Mouse (Mus musculus): ENCODE measurements around the gene A630001G21Rik.

The A630001G21Rik gene

DNA sequence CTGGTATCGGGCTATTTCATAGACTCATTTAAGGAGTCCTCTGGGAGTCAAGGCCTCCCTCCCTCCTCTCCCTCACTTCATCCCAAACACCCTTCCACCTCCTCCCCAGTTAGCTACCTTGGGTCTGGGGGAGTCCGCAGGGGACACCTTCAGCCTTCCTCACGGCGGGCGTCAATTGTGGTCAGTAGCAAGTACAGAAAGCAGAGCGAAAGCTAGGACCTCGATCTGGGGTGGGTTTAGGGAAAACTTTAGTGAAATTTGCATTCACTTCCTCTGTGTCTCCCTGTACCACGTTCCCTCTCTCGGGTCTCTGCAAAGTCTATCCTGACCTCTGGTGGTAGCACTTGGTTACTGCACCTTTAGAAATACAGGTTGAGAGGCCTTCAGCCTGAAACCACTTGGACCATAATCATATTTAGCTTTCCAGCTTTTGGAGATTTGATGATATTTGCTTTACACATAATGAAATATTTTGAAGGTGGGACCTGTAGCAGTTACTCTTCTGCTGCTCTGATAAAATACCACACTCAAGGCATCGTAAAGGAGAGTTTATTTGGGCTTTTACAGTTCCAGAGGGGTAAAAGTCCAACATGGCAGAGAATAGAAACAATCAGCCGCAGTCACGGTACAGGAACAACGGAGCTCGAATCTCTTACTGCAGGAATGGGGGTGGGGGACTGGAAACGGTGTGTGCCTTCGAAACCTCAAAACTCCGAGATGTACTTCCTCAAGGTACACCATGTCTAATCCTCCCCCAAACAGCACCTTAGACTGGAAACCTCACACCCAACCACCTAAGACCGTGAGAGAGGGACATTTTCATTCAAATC lies 41.9 kb downstream of the A630001G21Rik start:
- intact Hi-C loops (cut with DNase I): loop anchor here (5.0 kb wide), 2 partner anchors 106 to 154 kb away; no protein-coding TSS in a partner anchor

DNA sequence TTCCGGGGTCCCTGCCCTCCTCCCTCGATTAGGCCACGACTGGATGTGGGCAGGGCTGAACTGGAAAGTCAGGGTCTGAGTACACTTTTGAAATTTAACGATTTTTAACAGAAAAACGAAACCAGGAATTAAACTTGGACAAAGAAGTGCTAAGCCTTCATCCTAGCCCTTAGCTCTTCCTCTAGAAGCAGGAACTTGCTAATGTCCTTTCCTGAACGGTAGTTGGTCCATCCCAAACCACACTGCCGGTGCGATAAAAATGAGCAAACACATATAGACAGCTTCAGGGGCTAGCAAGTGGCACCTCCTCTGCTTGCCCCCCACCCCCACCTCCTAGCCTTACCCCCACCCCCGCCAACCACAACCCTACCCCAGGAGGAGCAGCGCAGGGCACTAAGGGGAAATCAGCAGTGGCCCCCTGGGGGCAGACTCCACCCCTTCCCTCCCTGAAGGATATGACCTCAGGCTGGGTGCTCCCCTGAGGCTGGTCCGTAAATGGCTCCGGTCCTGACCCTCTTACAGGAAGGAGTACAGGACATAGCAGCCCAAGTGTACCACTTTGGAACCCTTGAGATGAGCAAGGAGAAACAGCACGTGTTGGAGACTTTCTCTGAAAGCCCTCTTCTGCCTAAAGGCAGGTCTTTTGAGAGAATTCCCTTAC lies 42.9 kb downstream of the A630001G21Rik start:
- intact Hi-C loops (cut with DNase I): loop anchor here (5.0 kb wide), 2 partner anchors 107 to 153 kb away; no protein-coding TSS in a partner anchor

DNA sequence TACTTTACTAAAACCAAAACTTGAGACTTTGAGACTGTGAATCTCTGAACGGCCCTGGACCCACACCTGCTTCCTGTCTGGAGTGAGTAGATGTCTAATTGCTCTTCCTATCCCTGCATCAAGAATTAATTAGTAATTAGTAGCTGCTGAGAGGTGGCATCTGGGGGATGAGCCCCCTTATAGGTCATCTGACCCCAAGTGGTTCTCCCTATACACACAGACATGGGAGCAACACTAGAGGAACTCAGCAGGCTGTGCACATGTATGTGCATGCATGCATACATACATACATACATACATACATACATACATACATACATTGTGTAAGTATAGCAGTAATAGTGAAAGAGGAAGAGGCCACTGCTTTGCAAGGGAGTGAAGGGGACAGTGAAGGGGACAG lies 43.9 kb downstream of the A630001G21Rik start:
- intact Hi-C loops (cut with DNase I): no loop called here

DNA sequence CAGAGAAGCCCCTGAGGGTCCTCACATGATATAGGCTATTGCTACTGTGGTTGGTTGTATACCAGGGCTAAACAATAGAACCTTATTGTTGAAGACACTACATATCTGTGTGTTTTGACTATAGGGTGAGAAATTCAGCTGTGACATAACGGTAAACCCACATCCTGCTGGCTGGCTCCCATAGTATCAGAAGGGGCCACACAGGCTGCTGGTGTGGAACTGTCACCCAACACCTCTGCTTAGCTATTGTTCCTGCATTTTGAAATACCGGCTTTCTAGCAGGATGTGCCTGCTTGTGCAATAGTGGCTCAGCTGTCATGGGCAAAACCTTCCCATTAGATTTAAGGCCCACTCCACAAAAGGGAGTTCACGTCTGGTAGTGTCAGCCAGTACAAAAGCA lies 45.9 kb downstream of the A630001G21Rik start:
- intact Hi-C loops (cut with DNase I): no loop called here

DNA sequence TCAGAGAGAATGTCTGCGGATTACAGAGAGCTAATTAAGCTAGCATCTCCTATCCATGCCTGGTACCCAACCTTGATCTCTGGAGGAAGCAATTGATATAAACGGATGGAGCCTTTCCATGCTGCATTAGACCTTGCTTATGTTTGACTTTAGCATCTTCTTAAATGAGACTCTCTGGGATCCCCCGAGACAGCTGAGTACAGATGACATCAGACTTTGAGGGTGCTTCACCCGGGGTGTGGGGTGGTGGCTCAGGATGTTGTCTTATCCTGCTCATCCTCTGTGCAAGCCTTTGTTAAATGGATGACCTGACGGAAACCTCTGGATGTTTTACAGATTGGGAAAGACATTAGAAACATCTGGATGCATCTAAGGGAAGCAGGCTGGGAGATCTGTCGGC lies 48.0 kb downstream of the A630001G21Rik start:
- intact Hi-C loops (cut with DNase I): no loop called here

DNA sequence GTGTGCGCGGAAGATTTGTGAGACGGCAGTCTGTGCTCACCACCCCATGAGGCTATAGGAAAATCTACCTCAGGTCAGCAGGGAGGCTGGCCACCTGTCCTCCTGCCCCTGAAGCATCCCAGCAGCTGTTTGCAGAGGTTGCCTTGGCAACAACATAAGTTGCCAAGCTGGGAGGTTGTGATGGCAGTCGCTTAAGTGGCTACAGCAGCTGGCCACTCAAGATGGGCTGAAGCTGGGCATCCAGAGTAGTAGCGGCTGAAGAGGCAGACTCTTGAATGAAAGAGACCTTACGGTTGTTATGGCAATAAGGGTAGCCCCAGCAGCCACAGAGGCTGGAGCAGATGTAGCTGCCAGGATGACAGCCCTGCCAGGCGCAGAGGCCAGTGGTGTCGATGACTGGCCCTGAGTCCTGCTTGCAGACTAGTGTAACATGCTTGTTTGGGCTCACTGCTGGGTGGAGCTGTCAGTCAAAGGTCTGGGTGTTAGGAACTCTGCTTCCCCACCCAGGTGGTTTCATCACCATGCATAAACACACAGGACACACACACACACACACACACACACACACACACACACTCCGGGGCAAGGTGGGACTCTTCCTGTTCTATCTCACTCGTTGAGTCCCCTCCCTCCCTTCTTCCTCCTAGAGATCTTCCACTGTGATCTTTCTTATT lies 58.1 kb downstream of the A630001G21Rik start:
- intact Hi-C loops (cut with DNase I): no loop called here

DNA sequence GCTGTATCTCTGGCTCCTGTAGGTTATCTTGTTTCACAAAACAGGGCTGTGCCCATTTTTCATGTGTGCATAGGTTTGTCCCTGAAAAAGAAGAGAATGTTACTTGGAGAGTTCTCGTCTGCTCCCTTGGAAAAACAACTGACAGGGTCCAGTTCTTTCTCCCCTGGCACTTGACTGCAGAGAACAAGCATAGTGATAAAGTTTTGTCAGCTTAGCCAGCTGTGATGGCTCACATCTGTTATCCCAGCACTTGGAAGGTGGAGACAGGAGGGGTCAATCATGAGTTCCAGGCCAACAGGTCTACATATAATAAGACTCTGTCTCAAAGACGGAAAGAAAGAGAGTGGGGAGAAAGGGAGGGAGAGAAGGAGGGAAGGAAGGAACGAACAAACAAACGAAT lies 59.4 kb downstream of the A630001G21Rik start:
- intact Hi-C loops (cut with DNase I): no loop called here

DNA sequence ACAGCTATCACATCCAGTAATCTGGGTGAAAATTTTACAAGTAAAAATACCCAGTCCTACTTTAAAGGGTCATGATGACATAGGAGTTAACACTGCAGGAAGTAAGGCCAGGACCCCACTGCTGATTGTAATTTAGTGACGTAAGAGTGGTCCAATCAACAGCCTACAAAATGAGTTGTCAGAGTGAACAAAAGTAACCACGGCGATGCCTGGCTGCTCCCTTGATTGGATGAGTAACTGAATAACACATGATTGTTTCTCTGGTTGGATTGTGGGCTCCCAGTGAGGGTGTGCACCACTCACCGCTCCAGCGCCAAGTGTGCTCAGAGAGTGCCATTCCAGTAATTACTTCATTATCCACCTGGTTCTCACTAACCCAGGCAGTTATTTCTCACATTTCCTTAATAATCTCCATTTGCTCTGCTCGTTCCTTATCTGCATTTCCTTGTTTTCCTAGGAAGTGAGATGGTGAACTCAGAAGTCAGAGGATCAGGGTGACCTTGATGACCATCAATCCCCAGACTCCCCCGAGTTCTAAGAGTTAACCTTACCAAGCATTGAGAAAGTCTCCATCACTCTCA lies 61.9 kb downstream of the A630001G21Rik start:
- intact Hi-C loops (cut with DNase I): no loop called here

DNA sequence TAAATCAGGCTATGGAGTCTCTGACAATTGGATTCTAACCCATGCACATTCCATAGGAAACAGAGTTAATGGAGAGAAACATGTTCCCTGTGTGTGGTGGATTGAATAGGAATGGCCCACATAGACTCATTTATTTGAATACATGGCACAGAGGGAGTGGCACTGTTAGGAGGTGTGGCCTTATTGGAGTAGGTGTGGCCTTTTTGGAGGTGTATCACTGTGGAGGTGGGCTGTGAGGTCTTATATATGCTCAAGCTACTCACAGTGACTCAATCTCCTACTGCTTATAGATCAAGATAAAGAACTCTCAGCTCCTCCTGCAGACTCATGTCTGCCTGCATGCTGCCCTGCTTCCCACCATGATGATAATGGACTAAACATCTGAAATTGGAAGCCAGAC lies 63.9 kb downstream of the A630001G21Rik start:
- intact Hi-C loops (cut with DNase I): no loop called here

DNA sequence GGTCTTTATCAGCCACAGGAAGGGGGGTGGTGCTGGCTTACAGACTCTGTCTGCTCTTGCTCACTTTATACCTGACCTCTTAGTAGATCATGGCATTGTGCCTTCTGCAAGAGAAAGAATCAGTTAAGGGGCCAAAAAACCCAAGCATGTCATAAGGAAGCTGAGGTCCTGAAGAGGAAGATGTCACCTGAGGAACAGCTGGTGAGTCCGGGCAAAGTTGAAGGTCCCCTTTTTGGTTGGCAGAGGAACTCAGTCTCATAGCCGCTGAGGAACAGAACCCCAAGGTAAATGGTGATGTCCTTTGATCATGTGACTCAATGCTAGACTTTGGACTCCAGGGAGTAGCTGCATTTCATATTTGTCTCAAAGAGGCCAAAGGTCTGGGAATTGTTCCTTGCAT lies 71.7 kb downstream of the A630001G21Rik start:
- intact Hi-C loops (cut with DNase I): no loop called here

DNA sequence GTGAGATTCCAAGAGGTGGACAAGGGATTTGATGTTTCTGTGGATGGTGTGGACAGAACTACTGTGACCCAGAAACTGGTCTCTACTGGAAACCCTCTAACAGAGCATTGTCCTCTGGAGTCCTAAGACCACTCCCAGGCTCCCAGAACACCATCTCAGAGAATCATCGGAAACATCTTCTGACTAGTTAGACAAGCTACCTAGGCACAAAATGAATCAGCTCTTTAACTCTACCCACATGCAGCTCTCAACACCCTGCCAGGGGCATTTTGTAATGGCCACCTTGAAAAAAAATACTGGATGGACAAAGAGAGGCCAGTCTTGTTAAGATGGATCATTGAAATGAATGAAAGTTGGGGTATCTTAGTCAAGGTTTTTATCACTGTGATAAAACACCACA lies 72.9 kb downstream of the A630001G21Rik start:
- intact Hi-C loops (cut with DNase I): no loop called here

DNA sequence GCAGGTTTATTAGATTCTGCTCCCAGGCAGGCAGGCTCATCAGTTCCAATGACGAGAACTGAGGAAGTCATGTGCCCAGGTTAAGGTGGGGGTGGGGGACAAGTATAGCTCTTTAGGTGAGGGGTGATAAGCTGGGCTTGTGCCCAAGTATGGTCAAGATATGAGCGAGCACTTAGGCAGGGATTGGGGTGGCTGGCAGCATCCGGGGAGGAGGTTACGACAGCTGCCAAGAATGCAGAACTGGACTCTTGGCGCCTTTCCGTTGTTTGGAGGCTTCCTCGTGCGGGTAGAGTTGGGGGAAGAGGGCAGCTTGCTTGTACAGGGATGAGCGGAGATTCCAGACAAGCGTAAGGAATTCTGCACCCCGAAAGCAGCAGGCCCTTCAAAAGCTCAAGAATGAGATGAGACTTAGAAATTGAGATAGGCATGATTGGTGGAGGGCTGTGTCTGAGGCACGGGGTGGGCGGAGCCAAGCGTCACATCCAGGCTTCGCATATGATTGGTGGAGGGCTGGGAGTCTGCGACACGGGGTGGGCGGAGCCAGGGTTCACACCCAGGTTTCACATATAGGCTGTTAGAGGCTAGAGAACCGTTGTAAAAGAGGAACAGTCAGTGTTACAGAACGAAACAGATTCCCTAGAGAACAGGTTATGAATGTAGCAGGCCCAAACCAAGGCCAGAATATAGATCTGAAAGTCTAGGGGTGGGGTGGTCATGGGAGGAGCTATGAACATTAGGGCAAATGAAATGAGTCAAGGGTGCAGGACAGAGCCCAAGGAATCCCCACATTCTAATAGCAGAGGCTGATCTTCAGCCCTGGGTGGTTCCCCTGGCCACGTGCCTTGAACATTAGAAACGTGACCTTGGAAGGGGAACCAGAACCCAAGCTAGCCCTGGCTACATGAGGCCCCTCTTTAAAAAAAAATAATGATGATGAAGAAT lies 74.9 kb downstream of the A630001G21Rik start:
- intact Hi-C loops (cut with DNase I): no loop called here

DNA sequence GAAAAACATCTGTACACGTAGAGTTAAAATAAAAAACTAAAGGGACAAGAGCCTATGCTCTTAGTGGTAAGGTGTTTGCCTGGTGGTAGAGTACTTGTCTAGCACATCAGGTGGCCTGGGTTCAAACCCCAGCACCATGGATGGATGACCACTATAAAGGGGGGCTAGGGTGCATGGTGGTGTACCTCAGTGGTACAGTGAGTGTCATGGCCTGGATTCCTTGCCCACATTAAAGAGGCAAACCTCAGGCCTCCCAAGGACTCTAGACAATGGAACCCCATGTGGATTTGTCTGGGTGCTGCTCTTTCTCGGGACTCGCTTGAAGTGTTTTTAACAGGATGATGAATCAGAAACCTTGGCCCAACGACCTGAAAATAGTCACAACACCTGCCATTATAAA lies 75.9 kb downstream of the A630001G21Rik start:
- intact Hi-C loops (cut with DNase I): no loop called here

DNA sequence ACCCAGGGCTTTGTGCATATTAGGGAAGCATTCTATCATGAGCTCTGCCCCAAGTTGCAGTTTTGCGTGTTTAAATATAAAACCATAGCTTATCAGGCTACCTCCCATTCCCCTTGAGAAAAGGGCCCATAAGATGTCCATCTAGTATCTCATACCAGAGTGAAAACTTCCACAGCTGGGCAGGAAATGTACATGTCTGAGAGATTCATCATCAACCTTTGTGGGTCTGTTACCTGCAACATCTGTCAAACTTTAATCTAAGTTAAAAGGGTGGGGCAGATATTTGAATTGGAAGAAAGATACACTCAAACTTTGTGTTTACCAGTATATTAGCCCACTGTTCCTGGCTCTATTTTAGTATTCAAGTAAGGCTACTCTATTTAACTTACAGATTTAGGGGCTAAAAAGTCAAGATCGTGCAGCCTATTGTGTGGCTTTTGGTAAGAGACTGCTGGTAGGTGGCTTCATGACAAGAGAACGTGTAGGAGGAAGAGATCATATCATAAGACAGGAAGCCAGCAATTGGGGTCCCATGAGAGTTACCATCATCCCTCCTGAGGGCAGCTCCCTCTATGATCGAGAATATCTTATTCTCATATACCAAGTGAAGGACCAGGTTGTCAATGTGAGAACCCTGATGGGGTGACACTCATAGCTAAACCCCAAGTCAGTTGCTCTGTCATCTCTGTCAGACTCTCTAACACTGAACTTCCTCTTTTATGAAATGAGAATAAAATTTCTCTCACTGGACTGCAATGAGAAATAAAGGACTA lies 80.5 kb downstream of the A630001G21Rik start:
- intact Hi-C loops (cut with DNase I): no loop called here

DNA sequence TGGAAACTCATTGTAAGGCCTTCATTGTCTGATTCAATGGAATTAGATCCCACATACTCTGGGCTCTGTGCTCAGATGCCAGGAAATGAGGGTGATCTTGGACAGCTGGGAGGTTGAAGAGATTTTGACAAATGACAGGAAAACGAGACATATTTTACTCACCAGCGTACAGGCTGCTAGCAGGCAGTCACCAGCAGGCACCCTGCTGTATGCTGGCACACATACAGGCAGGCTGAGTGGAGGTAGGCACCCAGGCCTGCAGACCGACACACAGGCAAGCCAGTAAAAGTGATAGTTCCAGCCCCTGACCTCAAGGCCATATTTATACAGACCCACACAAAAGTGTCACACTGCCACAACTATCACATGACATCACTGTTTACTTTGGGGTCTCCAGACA lies 82.8 kb downstream of the A630001G21Rik start:
- intact Hi-C loops (cut with DNase I): no loop called here

DNA sequence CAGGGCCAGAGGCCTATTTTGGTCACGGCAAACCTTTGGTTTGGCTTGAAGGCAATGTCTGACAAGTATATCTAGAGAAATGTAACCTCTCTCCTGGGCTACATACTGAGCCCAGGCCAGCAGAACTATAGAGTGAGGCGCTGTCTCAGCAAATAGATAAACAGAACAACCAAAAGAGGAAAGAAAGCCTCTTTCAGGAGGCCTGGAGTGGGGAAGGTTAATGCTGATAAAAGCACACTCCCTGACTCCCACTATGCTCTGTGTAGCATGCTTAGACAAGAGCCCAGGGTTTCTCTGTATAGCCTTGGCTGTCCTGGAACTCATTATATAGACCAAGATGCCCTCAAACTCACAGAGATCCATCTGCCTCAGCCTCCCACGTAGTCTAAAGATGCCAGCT lies 85.2 kb downstream of the A630001G21Rik start:
- intact Hi-C loops (cut with DNase I): no loop called here

DNA sequence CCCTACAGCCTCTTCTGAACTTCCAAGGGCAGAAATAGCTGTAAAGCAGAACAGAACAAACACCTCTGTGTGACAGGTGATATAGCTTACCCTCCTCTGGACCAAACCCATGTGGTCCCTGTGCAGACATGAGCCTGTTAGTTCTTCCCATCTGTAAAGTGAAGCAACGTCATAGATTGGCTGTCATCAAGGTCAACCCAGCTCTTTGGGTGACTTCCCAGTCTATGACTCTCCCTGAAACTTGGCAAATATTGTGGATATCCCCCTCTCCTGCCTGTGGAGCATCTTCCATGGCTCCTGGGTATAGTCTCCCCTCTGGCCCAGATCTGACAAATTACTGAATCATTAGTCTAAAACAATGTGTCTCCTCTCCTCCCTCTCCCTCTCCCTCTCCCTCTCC lies 86.2 kb downstream of the A630001G21Rik start:
- intact Hi-C loops (cut with DNase I): no loop called here

DNA sequence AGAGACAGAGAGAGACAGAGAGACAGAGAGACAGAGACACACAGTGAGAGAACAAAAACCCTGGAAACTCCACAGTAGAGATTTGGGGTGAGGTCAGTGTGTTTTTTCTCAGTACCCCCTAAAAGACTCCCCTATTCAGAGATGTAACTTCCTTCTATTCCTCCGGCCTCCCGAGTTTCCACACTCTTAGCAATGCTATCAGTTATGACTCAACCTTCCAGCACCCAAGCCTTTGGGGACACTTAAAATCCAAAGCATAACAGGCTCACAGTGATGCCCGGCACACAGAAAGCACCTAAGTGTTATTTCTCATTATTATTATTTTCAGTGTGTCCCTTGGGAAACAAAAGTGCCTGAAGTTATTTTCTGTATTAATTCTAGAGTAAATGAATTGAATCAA lies 87.9 kb downstream of the A630001G21Rik start:
- intact Hi-C loops (cut with DNase I): no loop called here

DNA sequence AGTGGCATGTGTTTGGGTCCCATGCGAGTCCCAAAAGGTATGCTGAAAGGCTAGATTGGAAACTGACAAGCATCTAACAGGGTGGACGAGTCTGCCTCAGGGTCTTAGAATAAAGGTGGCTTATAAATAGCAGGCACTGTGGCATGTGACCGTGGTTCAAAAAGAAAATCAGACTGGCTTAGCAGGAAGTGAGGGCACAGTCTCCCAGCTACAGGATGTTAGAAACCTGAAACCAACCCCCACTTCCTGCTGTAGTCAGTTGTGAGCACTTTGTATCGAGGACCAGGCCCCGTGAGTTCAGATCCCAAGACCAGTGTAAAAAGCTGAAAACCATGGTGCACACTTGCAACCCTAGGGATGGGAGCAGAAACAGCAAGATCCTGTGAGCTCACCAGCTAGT lies 91.1 kb downstream of the A630001G21Rik start:
- intact Hi-C loops (cut with DNase I): no loop called here

DNA sequence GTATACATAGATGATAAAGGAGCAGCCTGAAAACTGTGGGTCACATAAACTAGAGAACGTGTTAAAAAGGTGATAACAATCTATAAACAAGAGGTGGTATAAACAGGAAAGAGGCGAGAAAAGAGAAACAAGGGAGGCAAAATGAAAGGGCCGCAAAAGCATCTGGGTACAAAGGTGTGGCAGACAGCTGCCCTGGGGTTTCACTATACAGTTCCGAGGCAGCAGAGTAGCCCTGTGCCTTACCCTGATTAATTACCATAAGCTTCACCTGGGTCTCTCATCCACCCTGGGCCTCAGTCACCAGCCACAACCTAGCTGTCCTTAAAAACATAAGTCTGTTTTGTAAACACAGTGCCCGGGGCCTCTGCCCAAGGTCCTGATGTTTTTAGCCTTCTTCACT lies 91.8 kb downstream of the A630001G21Rik start:
- intact Hi-C loops (cut with DNase I): no loop called here

All from adrenal gland (tissue).